Mouse (Mus musculus) hindbrain, embryonic 13.5 days (tissue): ENCODE results near the gene Rap1gap2. TPM values are rescaled to one million over a fixed set of nuclear protein-coding genes. Genes with fewer than 3 reads are reported as not detected.

Experiments used
- ATAC-seq: fragments of 200-750 bp; cut with Nextera tagmentation; 2 replicates; pipeline ENCODE4 v1.8.0; 2017; ENCODE audit warnings: moderate TSS enrichment; ENCODE audit not compliant: low FRiP score
- H3K27ac ChIP-seq: fragments of 300-500 bp; sonication (generic); 2 replicates; pipeline ENCODE4 v1.5.1; 2015; ENCODE audit warnings: inconsistent platforms, mild to moderate bottlenecking, moderate library complexity
- H3K27me3 ChIP-seq: fragments of 300-500 bp; sonication (generic); 2 replicates; pipeline ENCODE4 v1.6.1; 2015; ENCODE audit warnings: mild to moderate bottlenecking, inconsistent platforms
- H3K36me3 ChIP-seq: fragments of 300-500 bp; sonication (generic); 2 replicates; pipeline ENCODE4 v1.6.1; 2015; ENCODE audit warnings: mild to moderate bottlenecking, inconsistent platforms
- H3K4me1 ChIP-seq: fragments of 300-500 bp; sonication (generic); replicated peaks from 2 replicates; pipeline ENCODE4 v1.6.1; 2015; ENCODE audit warnings: inconsistent platforms
- H3K4me2 ChIP-seq: fragments of 300-500 bp; sonication (generic); 2 replicates; pipeline ENCODE4 v1.6.1; 2015; ENCODE audit warnings: inconsistent platforms, mild to moderate bottlenecking, moderate library complexity
- H3K4me3 ChIP-seq: fragments of 300-500 bp; sonication (generic); 2 replicates; pipeline ENCODE4 v1.5.1; 2015; ENCODE audit warnings: mild to moderate bottlenecking, inconsistent platforms
- H3K9ac ChIP-seq: fragments of 300-500 bp; sonication (generic); 2 replicates; pipeline ENCODE4 v1.6.1; 2015; ENCODE audit warnings: mild to moderate bottlenecking, inconsistent platforms
- H3K9me3 ChIP-seq: fragments of 300-500 bp; sonication (generic); 2 replicates; pipeline ENCODE4 v1.6.1; 2016; ENCODE audit warnings: inconsistent platforms
- WGBS: fragments of 180-500 bp; shearing (Covaris S2); methylation state at CpG from one replicate; pipeline ENCODE4 v1.1.7; 2015; 5-methylcytosine and 5-hydroxymethylcytosine counted together
- polyA plus RNA-seq: library from polyadenylated mRNA; unstranded; fragments of >200 nt; fragmentation: Nextera tagmentation; extraction: Ambion mirVana; gene quantifications from 2 replicates; pipeline ENCODE4 v1.2.1, GENCODE M21; 2015

Gene Rap1gap2
- polyA plus RNA-seq, 1 experiment from 2014 or later = 10.6 TPM

DNA sequence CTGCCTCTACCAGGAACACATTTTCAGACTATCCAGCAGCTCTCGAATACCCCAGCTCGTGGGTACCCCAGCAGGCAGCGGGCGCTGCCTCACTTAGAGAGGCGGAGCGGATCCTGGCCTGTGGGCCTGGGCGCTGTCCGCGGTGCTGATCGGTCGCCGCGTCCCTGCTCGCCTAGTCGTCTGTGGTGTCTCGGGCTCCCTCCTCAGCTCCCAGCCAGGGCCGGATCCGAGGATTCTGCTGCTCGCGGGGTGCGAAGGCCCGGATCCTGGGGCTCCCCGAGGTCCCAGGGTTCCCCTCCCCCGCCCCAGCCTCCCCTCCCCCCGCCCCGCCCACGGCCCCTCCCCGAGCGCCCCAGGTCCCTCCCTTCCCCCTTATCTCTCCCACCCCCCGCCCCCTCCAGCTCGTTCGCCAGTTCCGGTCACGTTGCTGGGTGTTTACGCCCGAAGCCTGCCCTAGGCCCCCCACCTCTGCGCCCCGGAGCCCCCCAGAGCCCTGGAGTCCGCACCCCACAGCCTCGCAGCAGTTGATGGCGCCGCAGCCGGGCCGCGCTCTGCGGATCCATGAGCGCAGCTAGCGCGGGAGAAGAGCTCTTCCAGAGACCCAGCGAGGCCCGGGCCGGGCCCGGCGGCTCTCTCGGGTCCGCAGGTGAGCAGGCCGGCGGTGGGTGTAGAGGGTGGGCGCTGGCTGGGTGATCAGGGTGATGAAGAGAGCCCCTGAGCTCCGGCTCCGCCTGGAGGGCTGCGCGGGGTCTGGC lies 8.7 kb upstream of the Rap1gap2 start, which contains the start of gene Ccdc92b:
Gene Ccdc92b, plus strand, starts transcription at position 405 of the 755 bp plus-strand sequence.
- WGBS = under 1% methylated on average over 54 of the region's 63 CpGs
- H3K4me2 ChIP-seq = peak within 1 kb of the TSS; percentile 75
- no peaks in the 10 kb centered on the region for H3K9me3 ChIP-seq
- H3K36me3 ChIP-seq = peaks cover 5% of the 10 kb centered on the region; the same call in 1 of the 2 replicates
- peaks cover 15% of the 10 kb centered on the region for H3K4me1 ChIP-seq
- H3K4me3 ChIP-seq = peak within 1 kb of the TSS; percentile 70
- H3K27ac ChIP-seq = peak within 1 kb of the TSS; percentile 40; the same call in 1 of the 2 replicates
- peaks cover 58% of the 10 kb centered on the region for H3K27me3 ChIP-seq
- ATAC-seq = peak; percentile 91
- H3K9ac ChIP-seq = peak within 1 kb of the TSS; percentile 84

GRCm38 (mm10) chr11:74615571-74615970 lies 4.9 kb upstream of the Rap1gap2 start:
- Histone ChIP-seq H3K4me1 (peaks cover 21% of the 10 kb centered on the region), H3K9me3 (no peaks in the 10 kb centered on the region), H3K4me2 (no peak overlapping the region), H3K27ac (no peak overlapping the region), H3K4me3 (no peak overlapping the region), H3K27me3 (peaks cover 81% of the 10 kb centered on the region), H3K9ac (no peak overlapping the region), H3K36me3 (no peaks in the 10 kb centered on the region)
- WGBS = 48% methylated on average over 5 of the region's 5 CpGs
- no peak for ATAC-seq

DNA sequence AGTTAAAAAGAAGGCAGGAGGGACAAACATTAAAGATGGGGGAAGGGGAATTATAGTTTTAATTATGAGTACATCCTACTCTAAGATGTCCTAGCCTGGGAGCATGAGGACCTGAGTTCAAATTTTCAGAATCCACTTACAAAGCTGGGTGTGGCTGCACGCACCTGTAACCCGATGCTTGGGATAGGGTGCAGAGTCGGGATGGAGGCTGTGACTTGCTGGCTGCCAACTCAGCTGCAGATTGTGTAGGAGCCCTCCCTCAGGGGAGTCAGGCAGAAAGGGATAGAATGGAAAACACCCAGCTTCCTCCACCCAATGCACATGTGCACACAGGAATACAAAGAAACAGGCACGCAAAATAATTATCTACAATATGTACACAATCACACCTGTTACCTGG lies 2.7 kb upstream of the Rap1gap2 start:
- ATAC-seq = no peak
- Histone ChIP-seq H3K9me3 (no peaks in the 10 kb centered on the region), H3K4me1 (peaks cover 12% of the 10 kb centered on the region), H3K4me2 (no peak overlapping the region), H3K4me3 (no peak overlapping the region), H3K36me3 (no peaks in the 10 kb centered on the region), H3K9ac (no peak overlapping the region), H3K27ac (no peak overlapping the region), H3K27me3 (peaks cover 89% of the 10 kb centered on the region)
- 65% methylated on average over 4 of the region's 4 CpGs for WGBS

- H3K27ac ChIP-seq = no peak overlapping the region
- peaks cover 78% of the 10 kb centered on the region for H3K27me3 ChIP-seq
These were observed 722 bp upstream of the Rap1gap2 start for GRCm38 (mm10) chr11:74611437-74611836.

GRCm38 (mm10) chr11:74610068-74610467 lies 647 bp downstream of the Rap1gap2 start:
- H3K4me1 ChIP-seq = peaks cover 12% of the 10 kb centered on the region
- H3K4me3 ChIP-seq = peak overlapping the region; percentile 48
- H3K27me3 ChIP-seq = peaks cover 66% of the 10 kb centered on the region
- WGBS = 30% methylated on average over 5 of the region's 5 CpGs
- ATAC-seq = no peak
- no peaks in the 10 kb centered on the region for H3K9me3 ChIP-seq
- peak overlapping the region; percentile 74; the same call in 1 of the 2 replicates for H3K9ac ChIP-seq
- no peak overlapping the region for H3K27ac ChIP-seq
- peak overlapping the region; percentile 84 for H3K4me2 ChIP-seq
- H3K36me3 ChIP-seq = no peaks in the 10 kb centered on the region

More at GRCm38 (mm10) chr11:74611437-74611836, 722 bp upstream of the Rap1gap2 start:
- no peak overlapping the region for H3K9ac ChIP-seq
- H3K4me3 ChIP-seq = peak overlapping the region; percentile 48
- H3K4me2 ChIP-seq = peak overlapping the region; percentile 84; the same call in 1 of the 2 replicates
- H3K4me1 ChIP-seq = peaks cover 12% of the 10 kb centered on the region
- no peak for ATAC-seq
- no peaks in the 10 kb centered on the region for H3K36me3 ChIP-seq
- 21% methylated on average over 7 of the region's 7 CpGs for WGBS
- no peaks in the 10 kb centered on the region for H3K9me3 ChIP-seq

GRCm38 (mm10) chr11:74602286-74602685 lies 8.4 kb downstream of the Rap1gap2 start:
- H3K27ac ChIP-seq = no peak overlapping the region
- no peaks in the 10 kb centered on the region for H3K4me1 ChIP-seq
- no peaks in the 10 kb centered on the region for H3K9me3 ChIP-seq
- H3K4me2 ChIP-seq = no peak overlapping the region
- no peak overlapping the region for H3K4me3 ChIP-seq
- H3K9ac ChIP-seq = no peak overlapping the region
- H3K36me3 ChIP-seq = no peaks in the 10 kb centered on the region
- H3K27me3 ChIP-seq = no peaks in the 10 kb centered on the region
- ATAC-seq = no peak
- WGBS = 81% methylated on average over 1 of the region's 1 CpGs

- H3K27ac ChIP-seq = no peak overlapping the region
- H3K27me3 ChIP-seq = peaks cover 4% of the 10 kb centered on the region; the same call in 1 of the 2 replicates
- H3K4me1 ChIP-seq = no peaks in the 10 kb centered on the region
- no peak overlapping the region for H3K4me3 ChIP-seq
- ATAC-seq = no peak
- H3K9ac ChIP-seq = no peak overlapping the region
- no peaks in the 10 kb centered on the region for H3K36me3 ChIP-seq
- no peaks in the 10 kb centered on the region for H3K9me3 ChIP-seq
- H3K4me2 ChIP-seq = no peak overlapping the region
These were observed 12.8 kb downstream of the Rap1gap2 start for GRCm38 (mm10) chr11:74597990-74598337.

DNA sequence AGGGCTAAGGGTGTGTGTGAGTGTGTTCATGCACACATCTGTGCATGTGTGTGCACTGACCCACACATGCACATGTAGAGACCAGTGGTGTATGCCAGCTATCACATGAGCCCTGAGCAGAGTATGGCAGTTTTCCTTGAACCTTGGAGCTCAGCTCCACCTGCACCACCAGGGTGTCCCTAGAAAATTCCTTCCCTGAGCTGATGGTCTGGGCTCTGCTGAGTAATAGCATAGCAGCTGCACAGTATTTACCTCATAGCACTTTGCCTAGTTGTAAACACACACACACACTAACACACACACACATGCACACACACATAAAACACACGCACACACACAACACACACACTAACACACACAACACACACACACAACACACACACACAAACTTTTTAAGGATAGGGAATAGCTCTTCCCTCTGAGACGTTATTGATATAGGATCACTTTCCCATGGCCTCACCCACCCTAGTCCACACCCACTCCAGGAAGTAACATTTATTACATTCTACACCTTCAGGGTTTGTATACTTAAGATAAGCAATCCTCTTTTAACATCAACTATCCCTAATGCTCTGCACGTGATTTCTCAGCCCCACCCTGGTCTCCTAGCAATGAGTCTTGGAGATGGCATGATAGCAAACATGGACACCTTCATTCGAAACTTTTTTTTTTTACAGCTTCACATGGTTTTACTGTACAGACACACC lies 13.3 kb downstream of the Rap1gap2 start:
- no peak overlapping the region for H3K4me2 ChIP-seq
- H3K36me3 ChIP-seq = no peaks in the 10 kb centered on the region
- H3K27me3 ChIP-seq = peaks cover 8% of the 10 kb centered on the region
- H3K4me3 ChIP-seq = no peak overlapping the region
- H3K4me1 ChIP-seq = no peaks in the 10 kb centered on the region
- 84% methylated on average over 4 of the region's 4 CpGs for WGBS
- H3K27ac ChIP-seq = no peak overlapping the region
- ATAC-seq = no peak
- no peak overlapping the region for H3K9ac ChIP-seq
- H3K9me3 ChIP-seq = no peaks in the 10 kb centered on the region

- no peaks in the 10 kb centered on the region for H3K9me3 ChIP-seq
- no peak overlapping the region for H3K27ac ChIP-seq
- WGBS = 90% methylated on average over 3 of the region's 3 CpGs
- no peak overlapping the region for H3K4me2 ChIP-seq
- H3K4me1 ChIP-seq = peaks cover 28% of the 10 kb centered on the region
- no peak for ATAC-seq
- H3K9ac ChIP-seq = no peak overlapping the region
- H3K27me3 ChIP-seq = peaks cover 53% of the 10 kb centered on the region
- no peak overlapping the region for H3K4me3 ChIP-seq
- no peaks in the 10 kb centered on the region for H3K36me3 ChIP-seq
These were observed 18.5 kb downstream of the Rap1gap2 start for GRCm38 (mm10) chr11:74592246-74592645.

DNA sequence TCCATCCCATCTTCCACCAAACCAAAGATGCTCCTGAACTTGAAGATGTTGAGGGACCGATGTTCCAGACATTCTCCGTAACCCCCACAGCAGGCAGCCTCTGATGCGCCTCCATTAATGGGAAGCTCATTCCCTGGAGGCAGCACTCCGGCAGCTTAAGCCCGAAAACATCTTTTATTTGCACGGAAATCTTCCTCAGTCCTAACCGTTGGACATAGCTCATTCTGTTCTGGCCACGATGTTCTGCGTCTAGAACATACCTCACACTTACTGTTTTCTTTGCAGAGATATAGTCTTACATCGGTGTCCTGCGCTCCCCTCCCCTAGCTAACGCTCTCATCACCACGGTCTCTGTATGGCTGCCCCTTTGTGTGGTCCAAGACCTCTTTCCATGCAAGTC lies 20.0 kb downstream of the Rap1gap2 start:
- Histone ChIP-seq H3K9me3 (no peaks in the 10 kb centered on the region), H3K27me3 (peaks cover 57% of the 10 kb centered on the region), H3K9ac (peak overlapping the region; percentile 81), H3K27ac (peak overlapping the region; percentile 86), H3K4me1 (peaks cover 37% of the 10 kb centered on the region), H3K36me3 (no peaks in the 10 kb centered on the region), H3K4me3 (peak overlapping the region; percentile 53), H3K4me2 (peak overlapping the region; percentile 67)
- 27% methylated on average over 13 of the region's 13 CpGs for WGBS
- no peak for ATAC-seq

DNA sequence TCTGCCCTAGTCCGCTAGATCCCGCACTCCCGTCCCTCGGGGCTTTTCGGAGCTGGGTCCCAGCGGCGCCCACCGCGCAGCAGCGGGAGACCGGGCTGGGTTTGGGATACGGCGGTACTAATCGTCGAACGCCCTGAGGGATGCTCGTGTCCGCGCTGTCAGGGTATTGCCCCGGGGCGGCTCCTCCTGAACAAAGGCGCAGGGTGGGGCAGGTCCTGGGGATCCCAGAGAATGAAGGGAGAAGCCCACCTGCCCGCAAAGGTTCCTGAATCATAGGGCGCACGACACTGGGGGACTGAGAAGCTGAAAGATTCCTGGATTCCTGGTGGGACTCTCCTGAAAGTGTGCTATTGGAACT lies 20.5 kb downstream of the Rap1gap2 start:
- ATAC-seq = no peak; the same call in 1 of the 2 replicates

GRCm38 (mm10) chr11:74589401-74590238 lies 21.1 kb downstream of the Rap1gap2 start:
- ATAC-seq = peak; percentile 90
- H3K9me3 ChIP-seq = no peaks in the 10 kb centered on the region
- H3K4me3 ChIP-seq = peak overlapping the region; percentile 53
- peak overlapping the region; percentile 81 for H3K9ac ChIP-seq
- peaks cover 57% of the 10 kb centered on the region for H3K27me3 ChIP-seq
- peak overlapping the region; percentile 67 for H3K4me2 ChIP-seq
- no peaks in the 10 kb centered on the region for H3K36me3 ChIP-seq
- H3K27ac ChIP-seq = peak overlapping the region; percentile 86
- peaks cover 48% of the 10 kb centered on the region for H3K4me1 ChIP-seq
- WGBS = 2% methylated on average over 66 of the region's 66 CpGs

More for the DNA sequence above, 20.5 kb downstream of the Rap1gap2 start:
- peak overlapping the region; percentile 81 for H3K9ac ChIP-seq
- peak overlapping the region; percentile 67 for H3K4me2 ChIP-seq
- H3K4me3 ChIP-seq = peak overlapping the region; percentile 53
- peaks cover 57% of the 10 kb centered on the region for H3K27me3 ChIP-seq
- no peaks in the 10 kb centered on the region for H3K9me3 ChIP-seq
- no peaks in the 10 kb centered on the region for H3K36me3 ChIP-seq
- peak overlapping the region; percentile 86 for H3K27ac ChIP-seq
- peaks cover 42% of the 10 kb centered on the region for H3K4me1 ChIP-seq
- WGBS = under 1% methylated on average over 25 of the region's 25 CpGs
